Mouse (Mus musculus): Measurements from ENCODE around the gene Dhcr7.
A peak's percentile ranks its signal among the peaks of the same experiment; 100 is the strongest.

Gene Dhcr7

DNA sequence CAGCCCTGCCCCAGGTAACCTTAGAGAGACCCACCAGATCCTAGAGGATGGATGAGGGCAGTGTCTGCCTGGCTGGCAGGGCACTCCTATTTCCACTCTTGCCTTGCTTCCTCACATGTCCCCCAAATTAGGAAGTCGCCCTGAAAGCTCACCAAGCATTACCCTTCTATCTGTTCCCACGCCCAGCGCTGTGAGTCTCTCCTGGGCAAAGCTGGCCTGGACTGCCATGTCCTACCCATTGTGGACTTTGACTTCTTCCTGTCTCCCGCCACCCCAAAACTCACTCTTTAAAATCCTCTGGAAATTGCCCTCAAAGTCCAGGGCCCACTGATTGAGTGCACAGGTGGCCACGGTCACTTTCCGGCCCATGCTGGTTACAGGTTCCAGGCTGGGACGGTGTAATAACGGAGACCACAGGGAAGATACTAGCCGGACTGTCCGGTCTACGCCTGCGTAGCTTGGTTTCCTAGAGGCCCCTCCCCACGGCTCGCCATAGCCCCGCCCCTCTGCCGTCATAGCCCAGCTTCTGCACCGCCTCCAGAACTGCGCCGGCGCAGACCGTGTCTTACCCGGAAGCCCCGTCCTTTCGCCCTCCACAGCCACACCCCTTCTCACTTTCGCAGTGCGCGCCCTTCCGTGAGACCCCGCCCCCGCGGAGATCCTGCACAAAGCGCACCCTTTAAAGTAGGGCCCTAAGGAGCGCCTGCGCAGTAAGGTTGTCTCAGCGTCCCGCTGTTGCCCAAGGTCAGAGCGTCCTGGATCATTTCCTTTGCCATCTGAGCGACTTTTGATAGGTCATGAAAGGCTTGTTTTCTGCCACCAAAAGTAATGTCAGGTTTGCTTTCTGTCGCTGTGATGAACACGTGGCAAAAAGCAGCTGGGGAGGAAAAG is at the start of gene Dhcr7, which contains the start of gene Nadsyn1:
Dhcr7 (plus strand) TSS at position 771 of the 891 bp plus-strand sequence.
Nadsyn1 (minus strand) TSS at position 475 of the 891 bp plus-strand sequence.
- peak; percentile 99 for DNase-seq (ENCODE audit: low read depth)

DNA sequence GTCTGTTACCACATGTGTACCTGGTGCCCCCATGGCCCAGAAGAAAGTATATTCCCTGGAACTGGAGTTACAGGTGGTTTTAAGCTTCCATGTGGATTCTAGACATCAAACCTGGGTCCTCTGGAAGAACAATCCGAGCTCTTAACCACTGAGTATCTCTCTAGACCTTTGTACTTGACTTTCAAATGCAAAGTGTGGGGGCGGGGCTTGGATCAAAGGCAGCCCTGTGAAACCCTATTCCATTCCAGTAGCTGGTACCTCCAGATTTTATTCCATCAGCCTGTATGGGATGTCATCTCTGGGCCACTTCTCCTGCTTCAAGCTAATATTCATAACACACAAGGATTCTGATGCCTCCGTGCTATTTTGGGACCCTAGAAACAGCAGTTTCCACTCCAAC is 46.8 kb upstream of the Dhcr7 start:
- no peak for DNase-seq (ENCODE audit: low read depth)

DNA sequence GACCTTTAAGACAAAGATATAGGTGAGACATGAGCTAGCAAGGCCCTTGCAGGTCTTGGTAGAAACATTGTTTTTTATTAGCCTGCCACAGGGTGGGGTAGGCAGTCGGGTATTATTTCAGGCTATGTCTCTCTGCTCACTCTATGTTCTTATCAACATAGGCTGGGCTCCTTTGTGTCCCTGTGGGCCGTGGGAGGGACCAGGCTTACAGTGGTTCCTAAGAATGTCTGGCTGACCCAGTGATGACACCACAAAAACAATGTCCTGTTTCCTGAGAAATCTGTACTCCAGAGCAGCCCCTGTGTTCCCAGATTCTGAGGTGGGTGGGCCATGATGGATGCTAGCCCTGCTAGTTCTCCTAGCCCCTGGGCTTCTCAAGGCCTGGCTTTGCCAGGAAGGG is 45.6 kb upstream of the Dhcr7 start:
- no peak for DNase-seq (ENCODE audit: low read depth)

DNA sequence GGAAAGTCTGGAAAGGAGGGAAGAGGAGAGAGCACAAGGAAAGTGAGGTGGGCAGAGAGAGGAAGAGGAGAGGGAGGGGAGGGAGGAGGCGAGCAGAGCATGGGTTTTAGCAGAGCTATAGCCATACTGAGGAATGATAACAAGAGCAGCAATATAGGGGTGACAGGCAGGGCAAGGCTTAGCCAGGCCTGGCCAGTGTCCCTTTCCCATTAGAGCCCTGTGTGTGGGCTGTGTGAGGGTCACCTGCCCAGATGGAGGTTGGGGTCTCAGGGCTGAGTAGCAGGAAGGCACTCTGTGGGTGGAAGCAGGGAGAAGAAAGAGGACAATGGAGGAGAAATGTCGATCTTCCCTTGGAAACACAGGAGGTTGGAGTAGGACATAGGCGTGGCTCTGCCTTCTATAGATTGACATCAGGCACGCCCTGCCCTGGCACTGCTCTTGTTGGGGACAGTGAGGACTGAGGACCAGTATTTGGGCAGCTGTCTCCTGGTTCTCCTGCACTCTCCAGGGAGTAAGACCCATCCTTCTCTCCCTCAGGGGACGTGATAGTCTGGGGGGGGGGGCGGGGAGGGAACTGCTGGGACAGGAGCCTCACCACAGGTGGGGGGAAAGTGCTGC is 39.5 kb upstream of the Dhcr7 start:
- DNase-seq (ENCODE audit: low read depth): no peak

DNA sequence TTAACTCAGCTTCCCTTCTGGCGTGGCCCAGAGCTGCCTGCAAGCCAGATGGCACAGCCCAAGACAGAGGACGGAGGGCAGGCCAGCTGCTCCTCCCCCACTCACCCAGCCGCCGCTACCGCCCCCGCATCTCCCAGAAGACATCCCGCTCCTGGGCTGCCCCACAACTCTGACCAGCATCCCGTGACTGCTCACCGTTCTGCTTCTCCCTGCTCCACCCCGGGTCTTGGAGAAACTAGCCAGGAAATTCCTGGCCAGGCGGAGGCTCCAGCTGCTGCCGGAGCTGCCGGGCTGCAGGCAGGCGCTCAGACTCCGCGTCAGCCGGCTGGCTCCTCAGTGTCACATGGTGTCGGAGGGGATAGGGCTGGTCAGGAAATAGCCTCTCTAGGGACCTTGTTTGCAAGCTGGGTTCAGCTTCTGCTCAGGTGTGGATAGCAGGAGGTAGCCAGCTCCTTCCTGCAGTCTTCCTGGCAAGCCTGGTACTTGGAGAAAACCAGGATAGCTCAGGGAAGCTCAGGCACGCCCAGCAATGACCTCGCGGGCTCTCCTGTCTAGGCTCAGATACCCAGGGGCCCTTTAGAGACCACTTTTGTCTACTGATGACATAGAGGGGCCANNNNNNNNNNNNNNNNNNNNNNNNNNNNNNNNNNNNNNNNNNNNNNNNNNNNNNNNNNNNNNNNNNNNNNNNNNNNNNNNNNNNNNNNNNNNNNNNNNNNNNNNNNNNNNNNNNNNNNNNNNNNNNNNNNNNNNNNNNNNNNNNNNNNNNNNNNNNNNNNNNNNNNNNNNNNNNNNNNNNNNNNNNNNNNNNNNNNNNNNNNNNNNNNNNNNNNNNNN is 38.7 kb upstream of the Dhcr7 start, which contains the start of gene Mrgpre:
Mrgpre (minus strand) TSS at position 505 of the 834 bp plus-strand sequence.
- DNase-seq (ENCODE audit: low read depth): peak; percentile 50

DNA sequence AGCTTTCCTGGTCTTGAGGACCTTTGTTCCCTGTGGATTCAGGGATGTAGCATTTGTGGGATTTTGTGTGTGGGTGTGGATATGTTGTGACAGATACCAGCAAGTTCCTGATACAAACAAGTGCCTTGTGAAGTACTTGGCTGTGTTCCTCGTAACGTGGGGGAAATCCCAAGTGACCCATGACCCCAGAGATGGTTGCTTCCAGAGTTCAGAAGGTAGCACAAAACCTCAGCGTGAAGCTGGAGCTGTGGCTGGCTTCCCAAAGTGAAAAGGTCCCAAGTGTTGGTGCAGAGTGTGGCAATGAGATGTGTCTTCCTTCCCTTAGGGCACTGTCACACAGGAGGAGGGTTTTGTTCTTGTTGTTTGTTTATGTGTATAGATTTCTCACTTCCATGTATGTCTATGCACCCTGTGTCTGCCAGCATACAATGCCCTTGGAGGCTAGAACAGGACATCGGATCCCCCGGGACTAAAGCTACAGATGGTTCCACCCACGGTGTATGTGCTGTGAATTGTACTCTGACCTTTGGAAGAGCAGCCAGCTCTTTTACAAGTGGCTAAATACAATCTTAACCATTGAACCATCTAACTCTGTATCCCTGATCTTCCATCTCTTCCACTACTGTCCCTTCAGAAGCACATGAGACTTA is 30.5 kb upstream of the Dhcr7 start:
- DNase-seq (ENCODE audit: low read depth): no peak

DNA sequence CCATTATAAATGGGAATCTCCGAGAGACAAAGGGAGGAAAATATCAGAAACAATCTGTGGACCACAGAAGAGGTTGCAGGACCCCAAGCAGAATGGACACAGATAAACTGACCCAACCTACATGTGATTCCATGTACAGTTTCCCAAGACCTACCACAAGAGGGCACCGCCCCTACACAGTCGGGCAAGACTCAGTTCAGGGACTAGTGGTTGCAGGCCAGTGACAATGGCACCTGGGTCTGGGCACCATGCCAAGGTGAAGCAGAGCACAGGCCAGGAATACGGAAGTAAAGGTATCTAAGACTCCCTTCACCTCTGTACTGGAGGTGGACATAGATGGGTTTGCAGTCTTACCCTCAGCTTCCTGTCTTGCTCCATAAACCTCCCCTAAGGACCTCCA is 29.8 kb upstream of the Dhcr7 start:
- DNase-seq (ENCODE audit: low read depth): peak; percentile 56

DNA sequence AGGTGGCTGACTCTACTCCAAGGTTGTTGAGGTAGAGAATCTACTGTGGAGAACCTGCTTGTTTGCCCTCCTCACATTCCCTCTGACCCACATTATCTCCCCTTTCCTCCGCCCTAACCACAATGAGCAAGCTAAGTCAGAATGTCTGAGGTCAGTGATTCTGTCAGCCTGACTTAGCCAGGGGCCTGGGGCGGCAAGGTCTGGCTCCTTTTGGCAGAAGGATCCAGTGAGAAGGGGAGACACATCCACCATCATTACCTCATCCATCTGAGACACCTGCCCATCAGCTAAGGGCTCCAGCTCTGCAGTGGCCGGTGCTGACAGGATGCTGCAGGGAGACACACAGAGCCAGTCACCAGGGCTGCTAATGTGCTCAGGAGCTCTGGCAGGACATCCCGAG is 24.2 kb upstream of the Dhcr7 start:
- no peak for DNase-seq (ENCODE audit: low read depth)

DNA sequence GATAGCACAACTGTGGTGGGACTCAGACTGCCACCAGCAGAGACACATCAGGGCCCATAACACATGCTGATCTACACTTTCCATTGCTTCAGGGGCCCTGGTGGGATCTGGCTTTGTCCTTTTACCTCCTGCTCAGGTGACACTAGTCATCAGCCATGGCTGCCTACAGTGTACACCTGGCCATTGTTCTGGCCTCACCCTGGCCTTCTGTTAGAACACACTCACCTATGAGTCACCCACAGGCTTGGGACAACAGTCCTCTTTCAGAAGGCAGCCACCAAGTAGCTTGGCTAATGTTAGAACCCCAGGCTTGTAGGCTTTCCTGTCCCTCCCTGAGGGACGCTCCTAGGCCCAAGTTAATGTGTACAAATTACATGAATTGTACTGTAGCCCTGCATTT is 22.2 kb upstream of the Dhcr7 start:
- no peak for DNase-seq (ENCODE audit: low read depth)

DNA sequence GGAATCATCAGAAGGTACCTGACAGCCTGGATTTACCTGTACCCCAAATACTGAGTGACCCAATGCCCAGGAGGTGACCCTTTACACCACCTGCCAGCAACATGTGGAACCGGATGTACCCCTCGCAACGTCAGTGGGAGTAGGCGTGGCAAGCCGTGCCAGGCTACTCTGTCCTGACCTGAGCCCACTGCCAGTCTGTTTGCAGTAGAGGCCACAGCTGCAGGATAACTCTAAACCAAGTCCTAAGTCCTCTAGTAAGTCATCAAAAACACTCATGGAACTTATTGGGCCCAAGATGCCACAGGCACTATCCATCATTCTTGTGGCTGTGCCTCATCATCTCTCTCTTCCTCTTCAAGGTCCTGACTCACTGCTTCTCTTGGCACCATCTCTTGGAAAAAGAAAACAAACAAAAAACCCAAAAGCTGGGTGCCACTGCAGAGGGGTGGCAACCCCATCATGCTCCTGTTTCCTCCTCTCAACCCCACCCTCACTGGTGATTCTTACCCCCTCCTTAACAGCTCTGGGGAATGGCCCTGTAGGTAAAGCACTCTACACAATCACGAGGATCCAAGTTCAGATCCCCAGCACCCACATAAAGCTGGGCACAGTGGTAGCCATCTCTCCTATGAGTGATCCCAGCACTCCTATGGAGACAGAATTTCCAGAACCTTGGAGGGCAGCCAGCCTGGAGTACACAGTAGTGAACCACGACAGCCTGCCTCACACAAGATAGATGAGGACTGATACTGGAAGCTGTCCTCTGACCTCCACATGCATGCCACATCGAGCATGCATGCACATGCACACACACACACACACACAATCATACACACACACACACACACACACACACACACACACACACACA is 21.5 kb upstream of the Dhcr7 start:
- no peak for DNase-seq (ENCODE audit: low read depth)

DNA sequence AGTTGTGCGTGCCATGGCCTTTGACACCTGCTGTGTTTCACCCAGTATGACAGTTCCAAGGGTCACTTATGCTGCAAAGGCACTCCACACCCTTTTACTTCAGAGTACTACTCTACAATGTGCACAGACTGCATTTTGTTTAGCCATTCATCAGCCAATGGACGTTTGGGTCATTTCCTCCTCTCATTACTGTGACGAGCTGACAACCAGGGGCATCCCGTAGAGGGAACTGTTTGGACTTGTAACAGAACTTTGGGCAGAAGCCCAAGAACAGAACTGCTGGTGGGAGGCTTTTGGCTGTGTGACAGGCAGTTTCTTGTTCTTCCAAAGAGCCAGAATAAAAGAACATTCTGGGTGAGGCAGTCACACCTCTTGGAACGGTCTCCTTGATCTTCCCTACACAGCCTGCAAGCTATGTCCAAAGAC is 17.7 kb upstream of the Dhcr7 start:
- DNase-seq (ENCODE audit: low read depth): no peak

DNA sequence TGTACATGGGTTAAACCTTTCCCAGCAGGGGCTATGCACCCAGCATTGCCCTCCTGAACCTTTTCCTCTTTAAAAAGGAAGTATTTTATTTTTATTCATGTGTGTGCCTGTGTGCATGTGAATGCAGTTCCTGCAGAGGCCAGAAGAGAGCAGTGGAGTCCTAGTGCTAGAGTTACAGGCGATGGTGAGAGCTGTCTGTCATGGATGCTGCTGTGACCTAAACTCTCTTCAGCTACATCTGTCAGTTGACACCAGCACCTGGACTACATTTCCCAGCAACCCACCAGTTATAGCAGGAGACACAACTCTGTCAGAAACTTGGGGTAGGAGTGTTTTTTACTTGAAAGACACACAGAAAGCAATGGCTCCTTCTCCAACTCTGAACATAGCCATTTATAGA is 14.0 kb upstream of the Dhcr7 start:
- DNase-seq (ENCODE audit: low read depth): no peak

DNA sequence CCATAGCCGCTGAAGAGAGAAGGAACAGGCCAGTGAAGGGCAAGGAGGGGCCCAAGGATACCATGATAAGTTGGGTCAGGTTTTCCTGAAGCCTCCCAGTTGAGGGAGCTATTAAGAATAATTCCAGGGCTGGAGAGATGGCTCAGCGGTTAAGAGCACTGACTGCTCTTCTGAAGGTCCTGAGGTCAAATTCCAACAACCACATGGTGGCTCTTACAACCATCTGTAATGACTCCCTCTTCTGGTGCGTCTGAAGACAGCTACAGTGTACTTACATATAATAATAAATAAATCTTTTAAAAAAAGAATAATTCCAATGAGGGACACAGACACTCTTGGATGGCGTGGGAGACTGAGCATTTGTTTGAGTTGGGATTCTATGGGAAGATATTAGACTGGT is 3.7 kb upstream of the Dhcr7 start:
- DNase-seq (ENCODE audit: low read depth): no peak

DNA sequence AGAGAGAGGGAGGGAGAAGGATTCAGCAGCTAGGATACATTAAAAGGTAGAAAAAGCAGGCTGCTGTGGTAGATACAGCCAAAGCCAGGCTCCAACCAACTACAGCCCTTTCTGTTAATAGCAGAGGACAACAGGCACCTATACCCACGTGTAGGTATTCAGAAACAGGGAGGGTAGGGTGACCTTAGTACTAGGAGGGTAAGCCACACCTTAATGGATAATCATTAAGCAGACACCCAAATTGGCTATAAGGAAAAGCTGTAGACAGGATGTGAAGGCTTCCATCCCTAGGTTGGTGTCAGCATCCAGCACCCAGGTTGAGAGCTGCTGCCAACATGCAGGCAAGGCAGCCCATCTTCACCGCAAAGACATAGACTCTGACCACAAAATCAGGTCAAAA is 1.7 kb upstream of the Dhcr7 start:
- no peak for DNase-seq (ENCODE audit: low read depth)

DNA sequence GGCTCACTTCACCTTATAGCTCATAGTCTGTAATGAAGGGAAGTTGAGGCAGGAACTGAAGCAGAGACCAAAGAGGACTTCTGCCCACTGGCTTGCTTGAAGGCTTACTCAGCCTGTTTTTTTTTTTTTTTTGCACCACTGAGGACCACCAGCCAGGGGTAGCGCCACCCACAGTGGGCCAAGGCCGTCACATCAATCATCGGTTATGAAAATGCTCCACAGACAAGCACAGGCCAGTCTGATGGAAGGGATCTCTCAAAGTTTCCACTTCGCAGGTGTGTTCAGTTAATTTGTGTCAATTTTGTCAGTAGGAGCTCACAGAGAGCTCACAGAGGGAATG is 291 bp downstream of the Dhcr7 start:
- no peak for DNase-seq (ENCODE audit: low read depth)

DNA sequence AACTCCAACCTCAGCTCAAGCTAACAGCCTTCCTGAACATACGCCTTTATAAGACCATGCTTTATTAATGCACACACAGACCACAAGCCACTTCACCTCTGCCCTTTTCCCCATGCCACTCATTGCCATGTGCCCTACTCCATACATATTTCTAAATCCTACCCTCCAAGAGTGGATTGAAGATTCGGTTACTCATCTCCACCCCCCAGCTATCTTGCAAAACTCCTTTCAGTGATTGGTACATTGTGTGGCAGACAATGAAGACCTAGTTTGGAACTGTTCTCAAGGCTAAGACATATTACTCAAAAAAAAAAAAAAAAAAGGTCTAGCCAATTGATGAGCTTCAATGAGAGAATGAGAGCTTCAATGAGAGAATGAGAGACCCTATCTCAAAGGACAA is 4.0 kb downstream of the Dhcr7 start:
- DNase-seq (ENCODE audit: low read depth): no peak

DNA sequence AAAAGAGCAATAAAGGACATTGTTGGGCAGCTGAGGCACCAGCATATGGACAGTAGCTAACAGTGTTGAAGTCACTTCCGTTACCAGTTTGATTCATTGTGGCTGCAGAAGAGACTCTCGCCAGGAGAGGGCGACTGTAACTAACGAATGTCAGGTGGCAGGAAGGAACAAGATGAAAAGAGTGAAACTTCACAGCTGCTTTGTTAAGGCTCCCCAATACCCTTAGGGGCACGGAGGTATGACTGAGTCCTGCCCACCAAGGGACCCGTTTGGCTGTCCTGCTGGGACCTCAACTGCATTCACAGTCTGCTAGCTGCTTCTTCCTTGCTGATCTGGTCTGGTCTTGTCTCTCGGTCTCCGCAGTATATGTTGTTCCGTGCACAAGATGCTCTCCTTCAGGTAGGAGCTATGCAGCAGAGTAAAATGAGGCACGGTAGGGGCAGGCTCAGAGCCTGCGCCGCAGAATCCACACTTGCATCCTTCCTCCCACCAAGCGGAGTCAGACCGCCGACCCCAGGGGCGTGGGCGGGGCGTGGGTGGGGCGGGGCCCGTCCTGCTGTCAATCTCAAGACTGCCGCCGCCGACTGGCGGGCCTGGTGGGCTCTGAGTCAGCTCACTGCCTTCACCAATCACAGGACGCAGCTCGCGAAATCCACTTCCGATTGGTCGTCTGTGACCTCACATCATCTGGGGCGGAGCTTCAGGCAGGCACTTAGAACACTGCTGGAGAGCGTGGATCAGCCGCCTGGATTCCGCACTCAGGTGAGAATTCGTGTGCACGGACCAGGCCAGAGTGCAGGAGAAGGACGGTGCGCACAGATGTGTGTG is 6.8 kb downstream of the Dhcr7 start:
- DNase-seq (ENCODE audit: low read depth): peak; percentile 97

DNA sequence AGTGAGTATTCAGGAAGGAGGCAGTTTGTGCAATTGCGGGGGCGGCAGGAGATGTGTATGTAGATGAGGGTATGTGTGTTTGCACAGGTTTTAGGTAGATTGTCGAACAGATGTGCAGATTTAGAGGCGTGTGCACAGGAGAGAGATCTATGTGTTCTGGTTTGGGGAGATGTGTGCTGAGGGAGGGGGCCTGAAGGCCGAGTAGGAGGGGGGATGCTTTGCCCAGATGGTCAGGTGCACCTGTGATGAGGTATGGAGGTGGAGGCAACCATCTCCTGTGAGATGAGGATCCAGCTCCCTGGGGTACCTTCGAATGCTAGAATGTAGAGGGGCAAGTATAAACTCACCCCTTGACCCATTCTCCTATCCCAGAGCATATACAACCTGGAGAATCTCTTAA is 7.5 kb downstream of the Dhcr7 start:
- no peak for DNase-seq (ENCODE audit: low read depth)

DNA sequence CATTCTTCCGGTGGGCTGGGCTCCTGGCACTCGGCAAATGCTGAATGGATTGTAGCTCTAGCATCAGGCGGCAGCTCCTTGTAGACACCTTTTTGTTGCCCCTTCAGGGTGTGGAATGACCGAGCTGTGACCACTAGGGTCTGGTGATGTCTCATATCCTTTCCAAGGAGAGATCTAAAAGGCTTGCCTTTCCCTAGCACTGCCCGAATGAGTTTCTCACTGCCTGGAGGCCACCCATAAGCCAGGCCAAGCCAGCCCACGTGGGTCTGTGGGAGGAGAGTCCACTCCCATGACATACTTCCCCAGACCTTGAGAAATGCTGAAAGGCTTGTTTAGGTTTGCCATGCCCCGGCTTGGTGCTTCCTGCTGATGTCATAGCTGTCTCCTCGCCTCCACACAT is 9.3 kb downstream of the Dhcr7 start:
- DNase-seq (ENCODE audit: low read depth): no peak

DNA sequence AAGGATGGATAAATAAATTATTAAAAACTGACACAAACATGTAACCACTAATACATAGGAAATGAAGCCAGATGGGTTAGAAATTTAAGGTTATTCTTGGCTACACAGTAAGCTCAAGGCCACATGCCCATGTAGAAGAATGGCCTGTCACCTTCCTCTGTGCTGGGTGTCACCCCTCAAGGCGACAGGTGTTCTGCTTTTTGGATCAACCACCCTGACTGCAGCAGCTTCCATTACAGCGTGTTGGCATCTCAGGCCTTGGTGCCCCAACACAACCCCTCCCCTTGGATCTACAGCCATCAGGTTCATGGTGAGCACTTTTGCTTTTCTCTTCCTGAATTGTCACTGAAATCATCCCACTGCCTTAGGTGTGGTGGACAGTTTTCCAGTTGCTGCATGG is 9.7 kb downstream of the Dhcr7 start:
- DNase-seq (ENCODE audit: low read depth): no peak
